Mouse (Mus musculus): Measurements from ENCODE around the gene Gm3115. TPM values are rescaled to one million over a fixed set of nuclear protein-coding genes. Genes with fewer than 3 reads are reported as not detected.
"Not testable (repeated sequence)": the region's sequence is repeated elsewhere in the genome, so short reads cannot be mapped to it uniquely, and the experiment has no call there.

Gene Gm3115
- polyA plus RNA-seq (2015; fragmentation: Nextera tagmentation; extraction: Ambion mirVana): not detected in 2 replicates

GRCm38 (mm10) chr14:4083820-4084219 lies at the start of gene Gm3115:
Gene Gm3115, plus strand, starts transcription at chr14:4084120.
- 47% methylated on average over 3 of the region's 3 CpGs for WGBS
- not testable (repeated sequence) for H3K9me3 ChIP-seq (ENCODE audit: low read length); ATAC-seq (ENCODE audit: low FRiP score, low TSS enrichment)

GRCm38 (mm10) chr14:4110426-4110825 lies 26.5 kb downstream of the Gm3115 start, which contains the start of gene Gm8108:
Gene Gm8108, plus strand, starts transcription at chr14:4110526.
- H3K4me2 ChIP-seq (replicated peaks; ENCODE audit: low read depth, low read length): peak within 1 kb of the TSS; percentile 59
- H3K9me3 ChIP-seq (ENCODE audit: low read length); H3K27ac ChIP-seq (ENCODE audit: low read length); H3K9ac ChIP-seq (replicated peaks; ENCODE audit: low read length); H3K4me1 ChIP-seq (ENCODE audit: insufficient read depth, low read length); H3K27me3 ChIP-seq (ENCODE audit: insufficient read depth, low read length); H3K36me3 ChIP-seq (ENCODE audit: insufficient read depth, low read length); ATAC-seq (ENCODE audit: low FRiP score, low TSS enrichment): not testable (repeated sequence)
- H3K4me3 ChIP-seq (ENCODE audit: low read length): peak within 1 kb of the TSS; percentile 40
- 2% methylated on average over 34 of the region's 37 CpGs for WGBS

More at GRCm38 (mm10) chr14:4083820-4084219, at the start of gene Gm3115:
- H3K27me3 ChIP-seq (ENCODE audit: insufficient read depth, low read length); H3K36me3 ChIP-seq (ENCODE audit: insufficient read depth, low read length); H3K4me3 ChIP-seq (ENCODE audit: low read length); H3K27ac ChIP-seq (ENCODE audit: low read length); H3K9ac ChIP-seq (replicated peaks; ENCODE audit: low read length); H3K4me1 ChIP-seq (ENCODE audit: insufficient read depth, low read length); H3K4me2 ChIP-seq (replicated peaks; ENCODE audit: low read depth, low read length): not testable (repeated sequence)

- H3K9me3 ChIP-seq (ENCODE audit: low read length); H3K27ac ChIP-seq (ENCODE audit: low read length); H3K4me1 ChIP-seq (ENCODE audit: insufficient read depth, low read length); H3K36me3 ChIP-seq (ENCODE audit: insufficient read depth, low read length); H3K4me3 ChIP-seq (ENCODE audit: low read length); ATAC-seq (ENCODE audit: low FRiP score, low TSS enrichment); H3K4me2 ChIP-seq (replicated peaks; ENCODE audit: low read depth, low read length); H3K9ac ChIP-seq (replicated peaks; ENCODE audit: low read length); H3K27me3 ChIP-seq (ENCODE audit: insufficient read depth, low read length): not testable (repeated sequence)
- WGBS: 91% methylated on average over 3 of the region's 4 CpGs
These were observed 57.7 kb downstream of the Gm3115 start for GRCm38 (mm10) chr14:4141646-4142045.

Other genes with a start within 250 kb of the Gm3115 start
- not detected in 2 replicates for gene Gm3033, start 237.9 kb upstream of the Gm3115 start, polyA plus RNA-seq (2015; fragmentation: Nextera tagmentation; extraction: Ambion mirVana)
- 0.24 TPM in 1 of 2 replicates, not detected in the other for gene Gm2916, start 199.9 kb upstream of the Gm3115 start, polyA plus RNA-seq (2015; fragmentation: Nextera tagmentation; extraction: Ambion mirVana)
- not detected in 2 replicates for gene Gm3029, start 152.4 kb upstream of the Gm3115 start, polyA plus RNA-seq (2015; fragmentation: Nextera tagmentation; extraction: Ambion mirVana)
- 0.21 TPM in 1 of 2 replicates, not detected in the other for gene Gm3095, start 120.6 kb upstream of the Gm3115 start, polyA plus RNA-seq (2015; fragmentation: Nextera tagmentation; extraction: Ambion mirVana)
- not detected in 2 replicates for gene Gm3099, start 85.7 kb upstream of the Gm3115 start, polyA plus RNA-seq (2015; fragmentation: Nextera tagmentation; extraction: Ambion mirVana)
- gene Gm5796, start 60.2 kb upstream of the Gm3115 start, polyA plus RNA-seq (2015; fragmentation: Nextera tagmentation; extraction: Ambion mirVana): not detected in 2 replicates
- gene Gm8108, start 26.4 kb downstream of the Gm3115 start, polyA plus RNA-seq (2015; fragmentation: Nextera tagmentation; extraction: Ambion mirVana): 0.21 TPM in 1 of 2 replicates, not detected in the other
- gene Gm3127, start 80.9 kb downstream of the Gm3115 start, polyA plus RNA-seq (2015; fragmentation: Nextera tagmentation; extraction: Ambion mirVana): not detected in 2 replicates
- gene Gm2974, start 98.5 kb downstream of the Gm3115 start, polyA plus RNA-seq (2015; fragmentation: Nextera tagmentation; extraction: Ambion mirVana): 0.29 and 0.37 TPM in 2 replicates
- not detected in 2 replicates for gene Gm3138, start 165.5 kb downstream of the Gm3115 start, polyA plus RNA-seq (2015; fragmentation: Nextera tagmentation; extraction: Ambion mirVana)
- not detected in 2 replicates for gene Gm3149, start 233.2 kb downstream of the Gm3115 start, polyA plus RNA-seq (2015; fragmentation: Nextera tagmentation; extraction: Ambion mirVana)

All from kidney, embryonic 16.5 days (tissue).